Mouse (Mus musculus): ENCODE measurements at regions not wholly inside any gene's neighbourhood (a gene's known extent, or its start where the extent isn't known, plus 50 kb on each side); places are given as distances from the start of the nearest gene placed in this dataset.

GRCm38 (mm10) chr19:14891689-14892389, 294.0 kb upstream of the Tle4 start:
- no peak for DNase-seq (ENCODE audit: low spot score in 2 of 2)

- no peak for DNase-seq (ENCODE audit: low spot score in 2 of 2)
Observed at GRCm38 (mm10) chr19:14891090-14891428, 293.2 kb upstream of the Tle4 start.

DNA sequence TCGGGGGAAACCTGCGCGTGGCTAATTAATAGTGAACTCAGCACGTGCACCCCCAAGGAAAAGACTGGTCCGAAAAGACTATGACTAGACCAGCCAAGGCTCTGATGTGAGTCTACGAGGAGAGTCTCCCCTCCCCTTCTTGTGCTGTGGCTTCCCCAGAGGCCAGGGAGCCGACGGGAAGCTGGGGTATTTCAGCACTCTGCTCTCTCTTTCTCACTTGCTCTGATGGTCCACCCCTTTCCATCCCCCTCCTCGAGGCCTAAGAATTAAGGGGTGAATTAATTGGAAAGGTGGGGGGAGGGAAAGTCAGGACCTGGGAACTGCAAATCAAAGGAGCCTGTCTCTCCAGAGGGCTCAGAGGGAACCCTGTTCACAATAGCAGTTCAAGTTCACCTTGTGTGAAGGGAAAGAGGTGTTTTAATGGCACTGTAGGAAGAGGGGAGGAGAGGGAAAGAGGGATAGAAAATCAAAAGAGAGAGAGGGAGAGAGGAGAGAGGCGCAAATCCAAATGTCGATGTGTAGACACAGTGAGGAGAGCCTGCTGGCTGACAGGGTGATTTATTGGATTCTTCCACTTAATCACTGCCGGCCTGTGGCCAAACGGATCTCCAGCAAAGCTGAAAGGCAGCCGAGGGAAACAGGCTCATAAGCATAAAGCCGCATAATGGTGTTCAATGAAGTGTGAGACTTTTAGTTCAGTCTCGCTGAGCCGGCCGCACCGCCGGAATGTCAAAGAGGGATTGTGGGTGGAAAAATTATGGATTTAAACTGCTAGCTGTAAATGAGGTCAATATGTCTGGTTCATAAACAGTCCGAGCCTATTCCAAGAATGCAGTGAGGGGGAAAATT, 292.6 kb upstream of the Tle4 start:
- no peak for DNase-seq (ENCODE audit: low spot score in 2 of 2)

DNA sequence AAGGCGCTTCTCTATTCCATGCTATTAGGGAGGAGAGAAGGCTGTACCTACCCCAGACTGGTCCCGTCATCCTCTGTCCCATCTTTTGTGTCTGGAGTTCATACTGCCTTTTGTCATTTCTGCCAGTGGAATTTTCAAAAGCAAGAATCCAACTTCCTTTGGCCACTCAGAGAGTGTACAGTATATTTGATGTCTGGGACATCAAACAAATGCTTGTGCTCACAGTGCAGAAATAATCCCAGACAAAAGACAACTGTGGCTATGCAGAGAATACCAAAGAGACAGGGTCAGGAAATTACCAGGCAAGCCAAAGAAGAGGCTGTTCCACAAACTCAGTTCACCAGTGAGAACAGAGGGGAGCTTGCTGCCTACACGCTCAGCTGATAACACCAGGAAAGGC, 291.9 kb upstream of the Tle4 start:
- no peak for DNase-seq (ENCODE audit: low spot score in 2 of 2)

DNA sequence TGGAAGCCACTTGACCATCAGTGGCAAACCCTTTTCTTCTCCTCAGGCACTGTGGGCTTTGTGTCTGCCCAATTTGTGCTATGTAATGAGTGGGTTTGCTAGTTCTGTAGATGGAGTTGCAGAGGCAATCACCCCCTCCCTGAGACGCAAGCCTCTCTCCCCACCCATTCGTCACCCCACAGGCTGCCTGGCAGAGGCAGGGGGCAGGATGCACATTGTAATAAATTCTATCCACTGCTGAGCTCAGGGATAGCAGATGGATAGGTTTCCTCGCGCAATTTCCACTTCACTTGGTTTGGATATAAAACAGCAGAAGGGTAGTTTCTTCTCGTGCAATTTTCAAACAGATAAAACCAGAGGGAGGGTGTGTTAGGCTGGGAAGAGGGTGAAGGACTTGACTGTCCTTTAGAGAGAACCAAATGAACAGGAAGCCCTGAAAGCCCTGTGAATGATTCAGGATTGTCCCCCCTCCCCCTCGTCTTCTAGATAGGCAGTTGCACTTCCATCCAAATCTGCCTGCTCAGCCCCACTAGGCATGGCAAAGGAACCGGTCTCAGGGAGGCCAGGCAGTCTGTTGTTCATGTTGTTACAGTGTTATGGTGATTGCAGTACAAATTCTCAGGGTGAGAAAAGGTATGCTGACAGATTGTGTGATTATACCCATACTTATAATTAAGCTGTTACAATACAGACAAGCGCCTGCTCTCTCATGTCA, 286.0 kb upstream of the Tle4 start:
- no peak for DNase-seq (ENCODE audit: low spot score in 2 of 2)

DNA sequence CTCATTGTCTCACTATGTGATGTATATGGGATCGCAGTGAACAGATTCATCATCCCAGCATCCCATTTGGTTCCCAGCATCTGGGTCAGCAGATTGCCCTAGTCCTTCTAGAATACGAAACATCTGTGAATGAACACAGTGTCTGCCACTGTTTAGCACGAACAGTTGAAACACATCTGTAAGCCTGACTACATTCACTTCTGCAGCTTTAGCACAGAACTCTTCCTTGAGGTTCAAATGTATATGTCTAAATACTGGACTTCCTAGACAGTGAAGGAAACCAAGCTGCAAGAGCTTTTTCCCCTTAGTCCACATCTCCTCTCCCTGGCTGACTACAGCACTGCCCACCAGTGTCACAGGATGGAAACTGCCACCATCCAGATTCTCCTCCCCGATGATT, 283.0 kb upstream of the Tle4 start:
- no peak for DNase-seq (ENCODE audit: low spot score in 2 of 2)

GRCm38 (mm10) chr19:14873986-14874385, 276.1 kb upstream of the Tle4 start:
- DNase-seq (ENCODE audit: low spot score in 2 of 2), result no peak

DNA sequence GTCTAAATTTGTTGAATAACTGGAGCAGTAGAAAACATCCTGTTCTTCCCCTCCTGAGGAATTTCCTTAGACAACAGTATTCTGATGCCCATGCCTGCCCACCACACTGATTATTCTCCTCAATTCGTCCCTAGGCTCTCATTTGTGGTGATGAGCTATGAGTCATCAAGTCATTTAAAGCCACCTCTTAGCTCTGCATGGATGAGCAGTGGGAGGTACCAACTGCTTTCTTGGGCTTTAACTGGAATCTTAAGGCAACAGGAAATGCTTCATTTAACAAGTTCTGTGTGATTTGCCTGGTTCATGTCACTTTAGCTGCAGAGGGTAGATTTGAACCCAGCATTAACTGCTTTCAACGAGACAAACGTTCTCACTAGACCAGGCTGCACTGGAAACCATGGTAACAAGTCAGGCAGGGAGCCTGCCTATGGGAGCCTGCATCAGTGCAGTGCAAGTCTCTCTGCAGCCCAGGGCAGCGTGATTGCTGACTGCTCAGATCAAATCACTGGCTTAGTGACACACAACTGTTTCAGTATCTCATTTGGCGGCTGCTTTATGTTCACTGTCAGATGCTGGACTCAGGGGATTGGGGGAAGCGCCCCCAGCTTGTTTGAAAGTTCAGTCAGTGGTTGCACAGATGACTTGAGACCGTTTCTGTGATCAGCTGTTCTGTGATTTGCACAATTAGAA, 273.5 kb upstream of the Tle4 start:
- no peak for DNase-seq (ENCODE audit: low spot score in 2 of 2)

DNA sequence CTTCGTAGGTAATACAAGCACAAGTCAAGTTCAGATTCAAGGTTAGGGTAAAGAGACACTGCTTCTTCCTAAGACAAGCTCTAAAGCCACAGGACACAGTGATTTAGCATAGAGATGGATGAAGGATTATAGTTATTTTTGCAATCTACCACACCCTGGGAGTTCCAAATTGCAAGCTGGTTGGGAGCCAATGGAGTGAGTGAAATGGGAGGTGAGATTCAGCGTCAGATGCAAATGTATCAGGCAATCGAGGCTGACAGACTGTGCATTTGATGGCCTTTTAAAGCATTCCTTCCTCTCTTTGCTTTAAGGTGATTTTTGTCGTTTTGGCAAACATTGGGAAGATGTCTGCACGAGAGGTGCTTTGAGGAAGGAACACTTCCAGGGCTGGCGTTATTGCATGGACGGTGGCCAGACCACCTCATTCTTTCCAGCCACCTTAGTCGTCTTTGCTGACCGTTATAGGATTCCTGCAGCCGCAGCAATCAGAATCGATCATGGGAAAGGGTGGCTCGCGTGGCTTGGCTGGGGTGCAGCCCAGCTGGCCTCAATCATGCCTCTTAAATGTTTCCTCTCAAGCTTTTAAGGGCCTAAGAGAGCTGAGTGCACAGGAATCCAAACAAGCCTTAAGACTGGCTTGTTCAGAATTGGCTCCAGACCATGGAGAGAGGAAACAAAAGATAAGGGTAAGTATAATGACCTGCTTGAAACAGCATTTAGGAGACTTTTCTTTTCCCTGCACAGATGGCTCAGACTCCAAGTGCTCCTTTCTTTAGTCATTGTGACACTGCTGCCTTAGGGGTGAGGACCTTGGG, 265.0 kb upstream of the Tle4 start:
- DNase-seq (ENCODE audit: low spot score in 2 of 2), result peak; percentile 11 to 15

GRCm38 (mm10) chr19:14855036-14855435, 257.2 kb upstream of the Tle4 start:
- no peak for DNase-seq (ENCODE audit: low spot score in 2 of 2)

GRCm38 (mm10) chr19:14853416-14853815, 255.6 kb upstream of the Tle4 start:
- no peak for DNase-seq (ENCODE audit: low spot score in 2 of 2)

GRCm38 (mm10) chr19:14849561-14849960, 251.7 kb upstream of the Tle4 start:
- DNase-seq (ENCODE audit: low spot score in 2 of 2), result no peak

DNA sequence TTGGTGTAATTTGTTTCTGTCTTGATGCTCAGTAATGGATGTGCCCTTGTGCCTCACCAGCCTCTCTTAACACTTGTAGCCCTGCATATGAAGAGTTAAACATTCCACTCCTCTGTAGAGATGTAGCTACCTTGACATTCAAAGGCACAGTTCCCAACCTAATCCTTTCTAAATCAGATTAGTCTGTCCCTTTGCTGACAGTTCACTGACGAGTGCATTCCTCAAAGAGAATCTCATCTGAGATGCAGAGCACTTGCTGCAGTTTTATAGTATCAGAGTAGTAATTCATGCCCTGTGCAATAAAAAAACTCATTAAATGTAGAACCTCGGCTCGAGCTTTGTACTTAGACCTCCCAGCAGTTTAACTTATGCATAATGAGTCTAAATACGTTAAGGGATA, 249.3 kb upstream of the Tle4 start:
- no peak for DNase-seq (ENCODE audit: low spot score in 2 of 2)

DNA sequence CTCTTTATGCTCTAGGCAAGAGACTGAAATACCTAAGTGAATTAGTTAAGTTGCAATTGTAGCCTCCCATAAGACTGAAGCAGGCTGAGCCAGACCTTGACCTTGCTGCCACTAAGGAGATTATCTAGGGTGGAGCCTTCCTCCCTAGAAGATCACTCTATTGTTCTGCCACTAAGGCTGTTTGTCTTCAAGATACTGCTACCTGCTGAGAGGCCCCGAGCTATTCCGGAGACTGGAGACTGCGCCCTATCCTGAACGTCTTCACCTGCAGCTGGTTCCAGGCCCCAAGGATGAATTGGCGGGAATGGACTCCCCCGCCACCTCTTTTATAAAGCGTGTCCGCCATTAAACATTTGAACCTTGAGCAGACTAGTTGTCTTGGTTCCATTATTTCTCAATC, 237.8 kb upstream of the Tle4 start:
- DNase-seq (ENCODE audit: low spot score in 2 of 2), result no peak

GRCm38 (mm10) chr19:14816354-14816753, 218.5 kb upstream of the Tle4 start:
- no peak for DNase-seq (ENCODE audit: low spot score in 2 of 2)

- DNase-seq (ENCODE audit: low spot score in 2 of 2), result no peak
Observed at GRCm38 (mm10) chr19:14806787-14807186, 208.9 kb upstream of the Tle4 start.

- DNase-seq (ENCODE audit: low spot score in 2 of 2), result no peak
Observed at GRCm38 (mm10) chr19:14802909-14803650, 205.2 kb upstream of the Tle4 start.

- no peak for DNase-seq (ENCODE audit: low spot score in 2 of 2)
Observed at GRCm38 (mm10) chr19:14801669-14802068, 203.8 kb upstream of the Tle4 start.

DNA sequence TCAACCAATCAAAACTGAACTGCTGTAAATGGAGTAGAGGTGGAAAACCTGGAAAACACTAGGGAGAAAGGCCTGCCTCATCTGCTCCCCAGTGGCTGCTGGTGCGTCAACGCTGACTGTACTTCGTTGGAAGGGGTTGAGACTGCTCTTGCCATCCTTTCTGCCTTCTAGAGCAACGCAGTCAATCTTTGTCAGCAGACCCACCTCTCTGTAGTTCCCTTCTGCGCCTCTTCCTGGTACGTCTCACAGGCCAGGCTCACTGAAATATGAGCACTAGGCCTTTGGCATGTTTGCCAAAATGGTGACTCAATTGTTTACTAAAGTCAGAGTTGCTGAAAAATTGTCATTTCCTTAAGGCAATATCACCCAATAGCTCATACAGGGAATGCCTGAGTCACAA, 201.2 kb upstream of the Tle4 start:
- no peak for DNase-seq (ENCODE audit: low spot score in 2 of 2)

- no peak for DNase-seq (ENCODE audit: low spot score in 2 of 2)
Observed at GRCm38 (mm10) chr19:14798417-14798816, 200.6 kb upstream of the Tle4 start.

- no peak for DNase-seq (ENCODE audit: low spot score in 2 of 2)
Observed at GRCm38 (mm10) chr19:14795910-14796309, 198.1 kb upstream of the Tle4 start.

All from urinary bladder, postnatal 36 days (tissue).